Mouse (Mus musculus): ENCODE data around the gene Cxcl3. TPM values are rescaled to one million over a fixed set of nuclear protein-coding genes. Genes with fewer than 3 reads are reported as not detected.
A peak's percentile ranks its signal among the peaks of the same experiment; 100 is the strongest.

Gene Cxcl3
- polyA plus RNA-seq, 1 experiment from 2014 or later, result not detected

- Histone ChIP-seq H3K4me2 (ENCODE audit: low read depth, low read length) (no peak overlapping the region), H3K9ac (ENCODE audit: low read length) (no peak overlapping the region), H3K4me1 (ENCODE audit: control insufficient read depth, insufficient read depth, low read length) (peaks cover 8% of the 10 kb centered on the region), H3K36me3 (ENCODE audit: control insufficient read depth, insufficient read depth, low read length) (no peaks in the 10 kb centered on the region), H3K27ac (ENCODE audit: low read length) (no peak overlapping the region), H3K27me3 (ENCODE audit: control insufficient read depth, insufficient read depth, low read length) (peaks cover 9% of the 10 kb centered on the region; the same call in 1 of the 2 replicates), H3K4me3 (replicated peaks; ENCODE audit: low read length) (no peak overlapping the region), H3K9me3 (replicated peaks; ENCODE audit: control insufficient read depth, low read length) (no peaks in the 10 kb centered on the region)
- 61% methylated on average over 12 of the region's 12 CpGs for WGBS
- ATAC-seq (ENCODE audit: insufficient read depth, low FRiP score), result peak; percentile 21; the same call in 1 of the 2 replicates
Observed at GRCm38 (mm10) chr5:90763912-90764665, 21.8 kb upstream of the Cxcl3 start.

DNA sequence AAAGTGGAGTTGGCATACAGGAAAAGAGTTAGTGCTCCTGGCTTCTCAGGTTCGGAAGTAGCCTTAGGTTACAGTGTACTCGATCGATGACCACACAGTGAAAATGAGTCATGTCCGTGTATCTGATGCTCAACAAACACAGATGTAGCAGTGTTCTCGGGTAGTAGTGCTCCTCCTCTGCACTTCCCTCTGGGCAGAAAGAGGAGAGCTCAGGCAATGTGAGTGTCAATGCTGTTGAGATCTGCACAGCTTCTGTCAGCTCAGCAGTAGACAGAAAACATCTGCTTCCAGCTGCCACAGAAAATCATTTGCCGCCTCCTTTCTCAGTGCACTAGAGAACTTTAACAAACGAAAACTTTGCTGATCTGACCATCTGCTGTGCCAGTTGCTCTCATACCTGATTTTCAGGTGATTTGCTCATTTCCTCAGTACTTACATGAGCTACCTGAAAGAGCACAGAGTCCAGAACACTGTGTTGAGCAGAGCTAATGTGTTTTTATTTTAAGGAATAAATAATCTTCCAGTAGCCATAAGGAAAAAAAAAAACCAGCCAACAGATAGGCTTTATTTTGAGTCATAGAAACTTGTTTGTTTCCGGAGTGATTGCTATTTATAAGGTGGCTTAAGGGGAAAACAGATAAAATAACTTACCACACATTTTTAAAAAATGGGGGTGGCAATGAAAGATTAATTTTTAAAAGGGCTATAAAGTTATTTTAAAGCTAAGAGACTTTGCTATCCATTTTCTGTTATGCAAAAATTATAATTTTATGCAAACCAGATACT lies 19.9 kb upstream of the Cxcl3 start:
- Histone ChIP-seq H3K36me3 (ENCODE audit: control insufficient read depth, insufficient read depth, low read length) (no peaks in the 10 kb centered on the region), H3K4me2 (ENCODE audit: low read depth, low read length) (no peak overlapping the region), H3K4me1 (ENCODE audit: control insufficient read depth, insufficient read depth, low read length) (no peaks in the 10 kb centered on the region), H3K9me3 (replicated peaks; ENCODE audit: control insufficient read depth, low read length) (no peaks in the 10 kb centered on the region), H3K9ac (ENCODE audit: low read length) (no peak overlapping the region), H3K4me3 (replicated peaks; ENCODE audit: low read length) (no peak overlapping the region), H3K27me3 (ENCODE audit: control insufficient read depth, insufficient read depth, low read length) (no peaks in the 10 kb centered on the region), H3K27ac (ENCODE audit: low read length) (no peak overlapping the region)
- WGBS, result 40% methylated on average over 8 of the region's 8 CpGs
- ATAC-seq (ENCODE audit: insufficient read depth, low FRiP score), result no peak; the same call in 1 of the 2 replicates

GRCm38 (mm10) chr5:90768218-90768617 lies 17.7 kb upstream of the Cxcl3 start, which contains the start of gene Ppbp:
Gene Ppbp, plus strand, starts transcription at chr5:90768518.
- WGBS, result 57% methylated on average over 3 of the region's 3 CpGs
- Histone ChIP-seq H3K9me3 (replicated peaks; ENCODE audit: control insufficient read depth, low read length) (no peaks in the 10 kb centered on the region), H3K9ac (ENCODE audit: low read length) (no peak within 1 kb of the TSS), H3K4me1 (ENCODE audit: control insufficient read depth, insufficient read depth, low read length) (peaks cover 7% of the 10 kb centered on the region; the same call in 1 of the 2 replicates), H3K4me3 (replicated peaks; ENCODE audit: low read length) (no peak within 1 kb of the TSS), H3K36me3 (ENCODE audit: control insufficient read depth, insufficient read depth, low read length) (no peaks in the 10 kb centered on the region), H3K27me3 (ENCODE audit: control insufficient read depth, insufficient read depth, low read length) (no peaks in the 10 kb centered on the region), H3K27ac (ENCODE audit: low read length) (no peak within 1 kb of the TSS), H3K4me2 (ENCODE audit: low read depth, low read length) (no peak within 1 kb of the TSS)
- ATAC-seq (ENCODE audit: insufficient read depth, low FRiP score), result no peak

GRCm38 (mm10) chr5:90771369-90771768 lies 14.5 kb upstream of the Cxcl3 start:
- Histone ChIP-seq H3K27me3 (ENCODE audit: control insufficient read depth, insufficient read depth, low read length) (no peaks in the 10 kb centered on the region), H3K27ac (ENCODE audit: low read length) (no peak overlapping the region), H3K9me3 (replicated peaks; ENCODE audit: control insufficient read depth, low read length) (no peaks in the 10 kb centered on the region), H3K4me2 (ENCODE audit: low read depth, low read length) (no peak overlapping the region), H3K4me3 (replicated peaks; ENCODE audit: low read length) (no peak overlapping the region), H3K9ac (ENCODE audit: low read length) (no peak overlapping the region), H3K4me1 (ENCODE audit: control insufficient read depth, insufficient read depth, low read length) (peaks cover 7% of the 10 kb centered on the region; the same call in 1 of the 2 replicates), H3K36me3 (ENCODE audit: control insufficient read depth, insufficient read depth, low read length) (no peaks in the 10 kb centered on the region)
- 70% methylated on average over 3 of the region's 3 CpGs for WGBS
- no peak for ATAC-seq (ENCODE audit: insufficient read depth, low FRiP score)

- Histone ChIP-seq H3K9me3 (replicated peaks; ENCODE audit: control insufficient read depth, low read length) (no peaks in the 10 kb centered on the region), H3K4me1 (ENCODE audit: control insufficient read depth, insufficient read depth, low read length) (peaks cover 7% of the 10 kb centered on the region; the same call in 1 of the 2 replicates), H3K4me2 (ENCODE audit: low read depth, low read length) (no peak within 1 kb of the TSS), H3K27ac (ENCODE audit: low read length) (no peak within 1 kb of the TSS), H3K27me3 (ENCODE audit: control insufficient read depth, insufficient read depth, low read length) (no peaks in the 10 kb centered on the region), H3K36me3 (ENCODE audit: control insufficient read depth, insufficient read depth, low read length) (no peaks in the 10 kb centered on the region), H3K4me3 (replicated peaks; ENCODE audit: low read length) (no peak within 1 kb of the TSS), H3K9ac (ENCODE audit: low read length) (no peak within 1 kb of the TSS; the same call in 1 of the 2 replicates)
- WGBS, result 70% methylated on average over 16 of the region's 16 CpGs
- no peak for ATAC-seq (ENCODE audit: insufficient read depth, low FRiP score)
Observed at GRCm38 (mm10) chr5:90771880-90772653, 13.8 kb upstream of the Cxcl3 start, which contains the start of gene Pf4. Gene Pf4, plus strand, starts transcription at chr5:90772435.

DNA sequence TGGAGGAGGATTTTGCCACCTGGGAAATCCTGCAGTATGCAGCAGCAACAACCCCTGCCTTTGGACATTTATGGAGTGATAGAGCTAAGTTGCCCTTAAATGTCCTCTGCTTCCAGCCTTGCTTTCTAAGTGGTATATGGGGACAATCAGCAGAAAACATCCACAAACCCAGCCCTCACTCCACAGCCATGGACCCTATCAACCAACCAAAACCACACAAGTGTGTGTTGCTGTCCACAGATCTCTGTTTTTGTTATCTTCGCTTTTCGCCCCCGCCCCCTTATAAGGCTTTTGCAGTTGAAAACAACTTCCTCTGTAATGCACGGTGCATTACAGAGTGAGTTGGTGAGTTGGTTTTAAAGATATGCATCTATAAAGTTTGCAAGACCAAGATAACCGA lies 10.3 kb upstream of the Cxcl3 start:
- Histone ChIP-seq H3K27ac (ENCODE audit: low read length) (no peak overlapping the region), H3K36me3 (ENCODE audit: control insufficient read depth, insufficient read depth, low read length) (no peaks in the 10 kb centered on the region), H3K4me2 (ENCODE audit: low read depth, low read length) (no peak overlapping the region), H3K4me3 (replicated peaks; ENCODE audit: low read length) (no peak overlapping the region), H3K9ac (ENCODE audit: low read length) (no peak overlapping the region), H3K27me3 (ENCODE audit: control insufficient read depth, insufficient read depth, low read length) (no peaks in the 10 kb centered on the region), H3K4me1 (ENCODE audit: control insufficient read depth, insufficient read depth, low read length) (peaks cover 7% of the 10 kb centered on the region; the same call in 1 of the 2 replicates), H3K9me3 (replicated peaks; ENCODE audit: control insufficient read depth, low read length) (no peaks in the 10 kb centered on the region)
- no peak for ATAC-seq (ENCODE audit: insufficient read depth, low FRiP score)
- 80% methylated on average over 5 of the region's 5 CpGs for WGBS

GRCm38 (mm10) chr5:90777621-90778020 lies 8.3 kb upstream of the Cxcl3 start:
- Histone ChIP-seq H3K9ac (ENCODE audit: low read length) (no peak overlapping the region), H3K27me3 (ENCODE audit: control insufficient read depth, insufficient read depth, low read length) (no peaks in the 10 kb centered on the region), H3K4me1 (ENCODE audit: control insufficient read depth, insufficient read depth, low read length) (peaks cover 4% of the 10 kb centered on the region; the same call in 1 of the 2 replicates), H3K36me3 (ENCODE audit: control insufficient read depth, insufficient read depth, low read length) (no peaks in the 10 kb centered on the region), H3K9me3 (replicated peaks; ENCODE audit: control insufficient read depth, low read length) (no peaks in the 10 kb centered on the region), H3K27ac (ENCODE audit: low read length) (no peak overlapping the region), H3K4me3 (replicated peaks; ENCODE audit: low read length) (no peak overlapping the region), H3K4me2 (ENCODE audit: low read depth, low read length) (no peak overlapping the region)
- no peak for ATAC-seq (ENCODE audit: insufficient read depth, low FRiP score)
- 82% methylated on average over 10 of the region's 10 CpGs for WGBS

DNA sequence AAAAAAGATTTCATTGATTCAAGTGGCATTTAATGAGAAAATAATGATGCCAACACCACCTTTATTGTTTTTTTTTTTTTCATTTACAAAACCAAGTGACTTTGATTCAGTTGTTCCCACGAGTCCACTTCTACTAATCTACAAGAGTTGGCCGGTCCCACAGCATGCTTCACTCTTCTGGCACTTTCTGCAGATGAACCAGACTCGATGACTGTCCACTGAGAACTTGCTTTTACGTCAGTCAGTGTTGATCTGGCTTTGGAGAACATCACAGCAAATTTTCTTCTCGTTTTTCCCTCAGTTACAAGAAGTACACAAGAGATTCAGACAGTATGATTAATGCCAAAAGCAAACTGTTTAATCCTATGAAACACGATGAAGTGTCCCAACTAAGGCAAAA lies 7.0 kb upstream of the Cxcl3 start:
- no peak overlapping the region for H3K4me3 ChIP-seq (replicated peaks; ENCODE audit: low read length)
- 62% methylated on average over 6 of the region's 6 CpGs for WGBS
- no peak for ATAC-seq (ENCODE audit: insufficient read depth, low FRiP score)

More for the DNA sequence above, 7.0 kb upstream of the Cxcl3 start:
- Histone ChIP-seq H3K27me3 (ENCODE audit: control insufficient read depth, insufficient read depth, low read length) (no peaks in the 10 kb centered on the region), H3K36me3 (ENCODE audit: control insufficient read depth, insufficient read depth, low read length) (no peaks in the 10 kb centered on the region), H3K4me1 (ENCODE audit: control insufficient read depth, insufficient read depth, low read length) (no peaks in the 10 kb centered on the region), H3K9ac (ENCODE audit: low read length) (no peak overlapping the region), H3K9me3 (replicated peaks; ENCODE audit: control insufficient read depth, low read length) (no peaks in the 10 kb centered on the region), H3K4me2 (ENCODE audit: low read depth, low read length) (no peak overlapping the region), H3K27ac (ENCODE audit: low read length) (no peak overlapping the region)
